Mouse (Mus musculus) neural tube, embryonic 15.5 days (tissue): ENCODE measurements at regions not wholly inside any gene's neighbourhood (a gene's known extent, or its start where the extent isn't known, plus 50 kb on each side); places are given as distances from the start of the nearest gene placed in this dataset.
A peak's percentile ranks its signal among the peaks of the same experiment; 100 is the strongest.

Experiments used
- ATAC-seq: fragments of 200-750 bp; cut with Nextera tagmentation; 2 replicates; pipeline ENCODE4 v1.8.0; 2017; ENCODE audit warnings: mild to moderate bottlenecking, moderate TSS enrichment, moderate library complexity; ENCODE audit not compliant: low FRiP score
- H3K27ac ChIP-seq: fragments of 300-500 bp; sonication (generic); replicated peaks from 2 replicates; pipeline ENCODE4 v1.5.1; 2015; ENCODE audit warnings: mild to moderate bottlenecking, inconsistent platforms
- H3K27me3 ChIP-seq: fragments of 300-500 bp; sonication (generic); replicated peaks from 2 replicates; pipeline ENCODE4 v1.6.1; 2015; ENCODE audit warnings: inconsistent platforms
- H3K36me3 ChIP-seq: fragments of 300-500 bp; sonication (generic); 2 replicates; pipeline ENCODE4 v1.6.1; 2015; ENCODE audit warnings: inconsistent platforms
- H3K4me1 ChIP-seq: fragments of 300-500 bp; sonication (generic); 2 replicates; pipeline ENCODE4 v1.6.1; 2015; ENCODE audit warnings: inconsistent platforms
- H3K4me2 ChIP-seq: fragments of 300-500 bp; sonication (generic); 2 replicates; pipeline ENCODE4 v1.6.1; 2015; ENCODE audit warnings: inconsistent platforms, mild to moderate bottlenecking, moderate library complexity
- H3K4me3 ChIP-seq: fragments of 300-500 bp; sonication (generic); replicated peaks from 2 replicates; pipeline ENCODE4 v1.5.1; 2015; ENCODE audit warnings: mild to moderate bottlenecking, inconsistent platforms
- H3K9ac ChIP-seq: fragments of 300-500 bp; sonication (generic); replicated peaks from 2 replicates; pipeline ENCODE4 v1.6.1; 2015; ENCODE audit warnings: mild to moderate bottlenecking, inconsistent platforms
- H3K9me3 ChIP-seq: fragments of 300-500 bp; sonication (generic); replicated peaks from 2 replicates; pipeline ENCODE4 v1.6.1; 2016; ENCODE audit warnings: inconsistent platforms
- WGBS: fragments of 180-500 bp; shearing (Covaris S2); methylation state at CpG from one replicate; pipeline ENCODE4 v1.1.7; 2015; ENCODE audit warnings: mixed read lengths; 5-methylcytosine and 5-hydroxymethylcytosine counted together

DNA sequence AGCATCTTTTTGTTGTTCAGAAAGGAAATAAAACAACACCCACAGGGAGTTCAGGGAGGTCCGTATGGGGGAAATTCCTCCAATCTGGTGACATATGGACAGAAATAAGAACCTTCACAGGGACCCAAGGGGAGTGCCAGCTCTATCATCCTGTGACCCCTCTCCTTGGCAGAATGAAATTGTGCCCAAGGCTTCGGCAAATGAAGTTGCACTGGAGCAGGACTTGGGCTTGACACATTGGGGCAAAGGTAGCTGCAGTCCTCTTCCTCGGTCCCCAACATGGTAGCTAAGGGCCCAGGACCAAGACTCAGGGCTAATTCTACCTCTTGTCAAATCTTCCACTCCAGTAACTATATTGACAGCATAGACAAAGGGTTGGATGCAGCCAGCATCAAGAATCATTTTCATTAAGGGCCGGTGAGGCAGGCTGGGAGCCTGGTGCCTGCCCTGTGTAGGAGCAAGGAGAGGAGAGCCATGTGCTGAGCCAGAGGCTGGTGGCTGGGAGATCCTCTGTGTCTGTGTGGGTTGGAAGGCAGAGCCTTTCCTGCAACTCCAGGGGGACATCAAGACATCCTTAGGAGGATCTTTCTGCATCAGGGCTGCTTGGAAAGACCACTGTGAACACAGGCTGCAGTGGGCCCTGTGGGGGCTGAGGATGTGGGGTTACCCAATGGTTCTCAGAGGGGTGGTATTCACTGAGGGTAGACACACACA lies 59.2 kb upstream of the Slco4a1 start:
- no peak overlapping the region for H3K4me2 ChIP-seq
- no peaks in the 10 kb centered on the region for H3K9me3 ChIP-seq
- H3K27ac ChIP-seq = no peak overlapping the region
- H3K4me1 ChIP-seq = no peaks in the 10 kb centered on the region
- H3K36me3 ChIP-seq = no peaks in the 10 kb centered on the region
- no peak overlapping the region for H3K9ac ChIP-seq
- 71% methylated on average over 4 of the region's 4 CpGs for WGBS
- ATAC-seq = no peak
- H3K4me3 ChIP-seq = no peak overlapping the region
- no peaks in the 10 kb centered on the region for H3K27me3 ChIP-seq

DNA sequence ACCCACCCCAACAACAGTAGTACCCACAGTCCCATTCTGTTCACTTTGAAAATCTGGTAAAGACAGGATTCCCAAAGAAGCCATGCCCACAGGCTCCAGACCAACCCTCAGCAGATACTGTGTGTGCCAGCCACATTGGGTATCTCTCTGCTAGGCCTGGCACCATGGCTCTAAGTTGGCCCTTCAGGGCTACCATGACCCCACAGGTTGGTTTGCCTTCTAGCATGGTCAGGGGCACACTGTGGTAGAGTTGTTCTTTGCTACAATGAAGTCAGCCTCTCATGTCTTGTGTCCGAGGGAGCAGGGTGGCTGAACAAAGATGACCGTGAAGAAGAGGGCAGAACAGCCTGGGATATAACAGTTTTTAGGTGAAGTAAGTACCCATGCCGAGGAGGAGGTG lies 59.8 kb upstream of the Slco4a1 start:
- H3K9me3 ChIP-seq = no peaks in the 10 kb centered on the region
- ATAC-seq = no peak
- H3K4me1 ChIP-seq = no peaks in the 10 kb centered on the region
- H3K27ac ChIP-seq = no peak overlapping the region
- no peak overlapping the region for H3K4me2 ChIP-seq
- H3K9ac ChIP-seq = no peak overlapping the region
- no peak overlapping the region for H3K4me3 ChIP-seq
- H3K27me3 ChIP-seq = peaks cover 2% of the 10 kb centered on the region; the same call in 1 of the 2 replicates
- 79% methylated on average over 3 of the region's 3 CpGs for WGBS
- H3K36me3 ChIP-seq = no peaks in the 10 kb centered on the region

DNA sequence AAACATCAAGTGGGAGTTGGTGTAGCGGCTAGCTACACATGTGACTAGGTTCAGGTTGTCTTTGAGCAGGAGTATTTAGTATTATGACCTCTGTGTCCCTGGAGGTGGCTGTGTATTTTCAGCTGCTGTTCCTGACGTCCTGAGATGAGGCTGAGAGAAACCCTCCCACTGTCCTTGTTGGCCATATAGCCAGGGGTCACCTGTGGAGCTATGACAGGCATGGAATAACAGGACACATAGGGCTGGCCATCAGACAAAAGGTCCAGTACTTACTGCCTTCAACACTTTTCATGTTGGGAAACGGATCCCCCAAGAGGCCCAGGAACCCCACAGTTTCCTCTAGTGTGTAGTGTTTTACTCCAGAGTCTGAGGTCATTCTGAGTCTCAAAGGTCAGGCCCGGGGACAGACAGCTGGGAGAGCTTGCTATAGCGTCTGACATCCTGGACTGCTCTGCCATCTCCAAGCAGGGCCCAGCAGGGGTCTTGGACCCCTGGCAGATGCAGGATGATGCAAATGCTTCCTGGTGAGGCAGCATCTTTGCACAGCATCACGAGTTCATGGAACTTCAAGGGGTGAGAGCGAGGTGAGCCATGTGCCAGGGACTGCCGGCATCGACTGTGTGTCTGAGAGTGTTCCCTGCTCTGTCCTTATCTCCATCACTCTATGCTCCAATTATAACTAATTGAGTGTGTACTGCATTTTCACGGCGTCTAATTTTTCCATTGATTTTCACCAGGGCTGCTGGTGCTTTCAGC lies 60.6 kb upstream of the Slco4a1 start:
- Histone ChIP-seq H3K4me1 (no peaks in the 10 kb centered on the region), H3K9ac (no peak overlapping the region), H3K27ac (no peak overlapping the region), H3K4me3 (no peak overlapping the region), H3K27me3 (peaks cover 4% of the 10 kb centered on the region; the same call in 1 of the 2 replicates), H3K9me3 (no peaks in the 10 kb centered on the region), H3K4me2 (no peak overlapping the region), H3K36me3 (no peaks in the 10 kb centered on the region)
- ATAC-seq = no peak
- 53% methylated on average over 11 of the region's 11 CpGs for WGBS

DNA sequence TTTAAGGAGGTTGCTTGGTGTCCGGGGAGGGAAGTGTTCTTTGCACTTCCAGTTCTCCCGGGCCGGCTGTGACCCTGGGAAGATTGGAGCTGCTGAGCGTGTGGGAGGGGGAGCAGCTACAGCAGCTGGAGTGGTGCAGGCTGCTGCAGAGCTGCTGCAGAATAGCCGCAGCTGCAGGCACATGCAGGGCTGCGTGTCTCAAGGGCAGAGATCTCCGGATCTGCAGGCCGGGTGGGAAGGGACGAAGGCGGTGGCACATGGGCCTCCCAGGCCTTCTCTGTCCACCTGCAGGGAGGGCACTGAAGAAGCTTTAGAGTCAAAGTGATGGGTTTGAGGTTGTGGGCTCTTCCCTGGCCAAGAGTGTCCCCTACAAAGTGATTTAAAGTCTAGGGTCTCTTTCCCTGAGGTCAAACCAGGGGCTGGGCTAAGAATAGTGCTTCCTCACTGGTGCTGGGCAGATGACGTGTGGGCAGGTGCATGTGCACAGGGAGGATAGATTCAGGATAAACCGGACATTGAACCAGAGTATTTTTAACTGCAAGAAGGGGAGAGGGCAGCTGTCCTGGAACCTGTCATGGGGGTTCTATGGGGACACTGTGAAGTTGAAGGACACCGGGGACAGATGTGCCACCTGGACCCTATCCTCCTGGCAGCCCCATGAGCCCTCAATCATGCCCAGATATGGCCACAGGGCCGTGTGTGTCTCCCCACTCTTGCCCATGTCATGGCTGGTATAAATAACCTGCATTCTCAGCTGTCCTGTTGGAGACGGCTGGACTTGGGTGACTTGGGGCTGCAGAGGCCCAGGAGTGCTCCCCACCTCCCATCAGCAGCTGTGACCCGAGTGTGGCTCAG lies 58.6 kb upstream of the Gata5 start:
- Histone ChIP-seq H3K9ac (no peak overlapping the region), H3K4me2 (no peak overlapping the region), H3K27me3 (peaks cover 14% of the 10 kb centered on the region), H3K27ac (no peak overlapping the region), H3K9me3 (no peaks in the 10 kb centered on the region), H3K36me3 (no peaks in the 10 kb centered on the region), H3K4me3 (no peak overlapping the region), H3K4me1 (no peaks in the 10 kb centered on the region)
- no peak for ATAC-seq
- 57% methylated on average over 16 of the region's 16 CpGs for WGBS

DNA sequence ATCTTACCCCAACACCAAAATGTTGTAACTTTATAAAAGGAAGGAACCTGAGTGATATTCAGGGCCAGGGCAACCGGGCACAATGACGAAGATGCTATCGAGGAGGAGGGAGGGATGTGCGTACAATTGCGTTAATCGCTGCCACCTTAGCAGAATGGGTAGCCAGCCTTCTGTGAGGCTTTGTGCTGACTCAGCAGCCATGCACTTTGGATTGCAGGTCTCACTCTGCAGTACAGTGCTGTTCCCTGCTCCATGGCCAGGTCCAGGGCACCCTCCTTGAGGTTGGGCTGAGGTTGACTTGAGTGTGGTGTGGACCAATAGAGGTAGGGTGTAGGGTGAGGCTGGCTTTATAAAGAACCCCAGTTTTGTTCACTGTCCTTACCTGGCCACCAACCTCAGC lies 57.8 kb upstream of the Gata5 start:
- Histone ChIP-seq H3K4me2 (no peak overlapping the region), H3K9ac (no peak overlapping the region), H3K4me3 (no peak overlapping the region), H3K27ac (no peak overlapping the region), H3K9me3 (no peaks in the 10 kb centered on the region), H3K4me1 (no peaks in the 10 kb centered on the region), H3K36me3 (no peaks in the 10 kb centered on the region), H3K27me3 (peaks cover 21% of the 10 kb centered on the region)
- WGBS = 84% methylated on average over 6 of the region's 6 CpGs
- no peak for ATAC-seq

DNA sequence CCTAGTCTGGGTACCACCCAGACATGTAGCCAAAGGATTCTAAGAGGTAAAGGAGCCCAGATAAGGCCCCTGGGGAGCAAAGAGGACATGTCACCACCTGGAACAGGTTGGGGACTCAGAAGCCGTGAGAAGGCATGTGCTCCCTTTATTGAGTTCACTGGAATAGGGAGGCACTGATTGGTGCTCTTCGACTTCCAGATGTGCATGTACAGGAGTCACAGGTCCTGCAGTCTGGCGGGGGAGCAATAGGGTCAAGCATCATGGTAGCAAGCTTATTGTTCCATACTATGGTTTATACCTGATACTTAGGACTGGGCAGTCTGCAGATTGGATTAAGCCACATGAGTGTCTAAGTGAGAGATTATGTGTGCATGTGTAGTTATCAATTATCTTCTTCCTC lies 56.9 kb upstream of the Gata5 start:
- peaks cover 7% of the 10 kb centered on the region; the same call in 1 of the 2 replicates for H3K4me1 ChIP-seq
- 92% methylated on average over 3 of the region's 3 CpGs for WGBS
- H3K9ac ChIP-seq = no peak overlapping the region
- no peaks in the 10 kb centered on the region for H3K36me3 ChIP-seq
- no peak overlapping the region for H3K27ac ChIP-seq
- H3K9me3 ChIP-seq = no peaks in the 10 kb centered on the region
- peaks cover 30% of the 10 kb centered on the region for H3K27me3 ChIP-seq
- no peak overlapping the region for H3K4me2 ChIP-seq
- no peak for ATAC-seq
- no peak overlapping the region for H3K4me3 ChIP-seq

DNA sequence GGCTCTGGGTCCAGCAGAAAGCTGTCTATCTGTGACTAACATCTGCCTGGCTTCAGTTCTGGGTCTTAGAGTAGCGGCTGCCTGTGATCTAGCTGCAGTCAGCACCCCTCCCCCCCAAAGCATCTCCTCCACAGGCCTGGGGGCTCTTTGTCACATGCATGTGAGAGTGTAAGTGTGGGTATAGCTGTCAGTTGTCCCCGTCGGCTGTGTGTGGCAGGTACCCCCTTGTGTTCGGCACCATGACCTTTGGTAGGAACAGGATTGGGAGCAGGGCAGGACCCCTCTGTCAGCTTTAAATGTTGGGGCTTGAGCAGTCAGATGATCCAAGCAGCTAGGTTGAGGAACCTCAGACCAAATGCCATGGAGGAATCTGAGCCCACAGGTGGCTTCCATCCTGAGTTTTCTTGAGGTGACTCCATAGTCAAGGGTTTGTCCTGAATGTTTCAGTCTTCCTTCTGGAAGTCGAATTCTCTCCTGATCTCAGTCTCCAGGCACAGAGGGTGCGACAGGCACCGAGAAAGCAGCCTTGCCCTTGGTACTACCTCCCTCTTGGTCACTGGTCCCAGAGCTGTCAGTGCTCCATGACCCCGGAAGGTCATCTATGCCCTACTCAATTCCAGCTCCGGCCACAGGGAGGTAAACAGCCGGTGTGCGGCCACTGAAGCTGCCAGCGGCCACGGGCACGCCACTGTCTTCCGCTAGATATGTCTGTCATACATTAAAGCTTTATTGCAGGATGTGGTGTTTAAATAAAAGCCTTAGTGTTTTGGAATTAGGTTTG lies 55.9 kb upstream of the Gata5 start:
- Histone ChIP-seq H3K27ac (no peak overlapping the region), H3K9ac (no peak overlapping the region), H3K27me3 (peaks cover 30% of the 10 kb centered on the region), H3K4me1 (peaks cover 15% of the 10 kb centered on the region), H3K9me3 (no peaks in the 10 kb centered on the region), H3K4me2 (no peak overlapping the region), H3K36me3 (no peaks in the 10 kb centered on the region), H3K4me3 (no peak overlapping the region)
- WGBS = 78% methylated on average over 15 of the region's 15 CpGs
- no peak for ATAC-seq

DNA sequence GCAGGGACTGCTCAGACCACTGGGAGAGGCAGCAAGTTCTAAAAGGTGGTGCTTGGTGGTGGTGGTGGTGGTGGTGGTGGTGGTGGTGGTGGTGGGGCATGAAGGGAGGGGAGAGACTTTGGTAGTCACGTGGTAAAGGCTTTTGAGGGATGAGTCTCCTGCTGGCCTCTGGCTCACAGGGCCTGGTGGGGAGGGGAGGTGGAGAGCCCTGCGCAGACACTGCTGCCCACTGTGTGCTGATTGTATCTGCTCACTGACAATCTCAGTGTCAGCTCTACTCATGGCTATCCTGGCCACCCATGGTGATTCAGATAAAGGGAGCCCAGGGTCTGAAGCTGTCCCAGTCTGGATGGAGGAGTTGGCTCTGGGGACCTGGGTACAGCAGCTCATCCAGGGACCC lies 55.0 kb upstream of the Gata5 start:
- Histone ChIP-seq H3K9ac (no peak overlapping the region), H3K36me3 (no peaks in the 10 kb centered on the region), H3K27ac (no peak overlapping the region), H3K9me3 (no peaks in the 10 kb centered on the region), H3K4me3 (no peak overlapping the region), H3K27me3 (peaks cover 36% of the 10 kb centered on the region), H3K4me1 (peaks cover 20% of the 10 kb centered on the region), H3K4me2 (no peak overlapping the region)
- ATAC-seq = no peak
- 32% methylated on average over 2 of the region's 2 CpGs for WGBS

DNA sequence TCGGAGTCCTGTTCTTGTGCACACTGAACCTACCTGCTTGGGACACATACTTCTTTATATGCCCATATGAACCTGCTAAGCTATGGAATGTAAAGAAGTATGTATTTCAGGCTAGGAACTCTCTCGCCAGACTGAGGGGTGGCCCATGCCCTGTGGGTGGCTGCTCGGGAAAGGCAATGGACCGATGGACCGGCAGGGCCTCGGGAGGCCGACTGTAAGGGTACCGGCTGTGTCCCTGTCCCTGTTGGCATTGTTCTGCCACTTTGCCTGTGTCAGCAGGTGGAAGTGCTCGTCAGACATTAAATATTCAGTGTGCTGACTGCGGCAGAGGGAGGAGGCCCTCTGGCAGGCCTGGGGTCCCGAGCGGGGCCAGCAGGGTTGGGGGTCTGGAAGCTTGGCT lies 54.5 kb upstream of the Gata5 start:
- no peak for ATAC-seq
- peaks cover 20% of the 10 kb centered on the region for H3K4me1 ChIP-seq
- no peak overlapping the region for H3K4me3 ChIP-seq
- no peak overlapping the region for H3K4me2 ChIP-seq
- H3K27me3 ChIP-seq = peaks cover 38% of the 10 kb centered on the region
- WGBS = 58% methylated on average over 12 of the region's 12 CpGs
- H3K9me3 ChIP-seq = no peaks in the 10 kb centered on the region
- H3K9ac ChIP-seq = no peak overlapping the region
- H3K36me3 ChIP-seq = no peaks in the 10 kb centered on the region
- H3K27ac ChIP-seq = no peak overlapping the region

DNA sequence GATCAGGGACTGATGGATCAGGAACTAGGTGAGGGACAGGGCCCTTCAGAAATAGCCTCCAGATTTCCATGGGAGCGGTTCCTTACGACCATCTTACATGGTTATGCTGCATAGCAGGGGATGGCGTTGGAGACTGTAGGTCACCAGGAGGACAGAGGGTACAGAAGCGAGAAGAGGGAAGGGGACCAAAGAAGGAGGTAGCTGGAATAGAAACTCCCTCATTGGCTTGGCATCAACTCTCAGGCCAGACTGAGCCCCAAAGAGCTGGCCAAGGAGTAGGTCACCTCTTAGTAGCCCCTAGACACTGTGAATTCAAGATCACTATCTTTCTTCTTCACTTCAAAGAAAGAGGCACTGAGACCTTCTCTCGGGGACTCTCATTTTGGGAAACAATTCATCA lies 53.6 kb upstream of the Gata5 start:
- Histone ChIP-seq H3K9me3 (no peaks in the 10 kb centered on the region), H3K4me1 (peaks cover 20% of the 10 kb centered on the region), H3K27me3 (peaks cover 46% of the 10 kb centered on the region), H3K4me2 (no peak overlapping the region), H3K27ac (no peak overlapping the region), H3K9ac (no peak overlapping the region), H3K4me3 (no peak overlapping the region), H3K36me3 (no peaks in the 10 kb centered on the region)
- WGBS = 72% methylated on average over 5 of the region's 5 CpGs
- no peak for ATAC-seq

DNA sequence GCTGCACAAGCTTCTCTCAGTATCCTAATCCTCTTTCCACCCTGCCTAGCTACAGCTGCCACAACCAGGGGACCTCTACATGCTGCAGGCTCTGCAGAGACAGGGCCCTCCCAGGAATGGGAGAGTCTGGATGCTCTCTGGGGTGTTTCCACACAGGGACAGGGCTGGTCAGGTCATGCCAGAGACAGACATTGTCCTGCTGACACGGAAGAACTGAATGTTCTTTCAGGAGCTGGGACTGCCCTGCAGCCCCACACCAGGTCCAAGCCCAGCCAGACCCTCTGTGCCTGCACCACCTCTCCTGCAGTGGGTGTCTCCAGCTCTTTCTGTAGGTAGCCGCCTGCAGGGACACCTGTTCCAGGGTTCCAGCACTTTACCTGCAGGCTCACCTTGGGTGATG lies 52.8 kb upstream of the Gata5 start:
- 70% methylated on average over 2 of the region's 2 CpGs for WGBS

More for the DNA sequence above, 52.8 kb upstream of the Gata5 start:
- H3K27ac ChIP-seq = no peak overlapping the region
- H3K36me3 ChIP-seq = no peaks in the 10 kb centered on the region
- no peak for ATAC-seq
- H3K27me3 ChIP-seq = peaks cover 48% of the 10 kb centered on the region
- peaks cover 20% of the 10 kb centered on the region for H3K4me1 ChIP-seq
- H3K4me3 ChIP-seq = 0 out of 2 replicates have a peak overlapping the region, but pooled peaks have one; percentile 51
- no peaks in the 10 kb centered on the region for H3K9me3 ChIP-seq
- H3K9ac ChIP-seq = no peak overlapping the region; the same call in 1 of the 2 replicates
- peak overlapping the region; percentile 93 for H3K4me2 ChIP-seq
